Mouse (Mus musculus): ENCODE results near the gene Ube2b.

Gene Ube2b

GRCm38 (mm10) chr11:52000290-52000962, at the start of gene Ube2b:
Ube2b (minus strand) TSS chr11:52000762.
- DNase-seq (ENCODE audit: low read depth, low spot score), result peak; percentile 99

- peak; percentile 66 for DNase-seq (ENCODE audit: low read depth, low spot score)
Measured at GRCm38 (mm10) chr11:52046446-52047165, 46.0 kb upstream of the Ube2b start.

GRCm38 (mm10) chr11:52044156-52044555, 43.6 kb upstream of the Ube2b start:
- no peak for DNase-seq (ENCODE audit: low read depth, low spot score)

- DNase-seq (ENCODE audit: low read depth, low spot score), result peak; percentile 34
Measured at GRCm38 (mm10) chr11:52043224-52043623, 42.7 kb upstream of the Ube2b start.

- DNase-seq (ENCODE audit: low read depth, low spot score), result no peak
Measured at GRCm38 (mm10) chr11:52037659-52038058, 37.1 kb upstream of the Ube2b start.

- DNase-seq (ENCODE audit: low read depth, low spot score), result peak; percentile 23
Measured at GRCm38 (mm10) chr11:52035905-52036304, 35.3 kb upstream of the Ube2b start.

- DNase-seq (ENCODE audit: low read depth, low spot score), result peak; percentile 53
Measured at GRCm38 (mm10) chr11:52033953-52034352, 33.4 kb upstream of the Ube2b start.

- no peak for DNase-seq (ENCODE audit: low read depth, low spot score)
Measured at GRCm38 (mm10) chr11:52032356-52032755, 31.8 kb upstream of the Ube2b start.

- no peak for DNase-seq (ENCODE audit: low read depth, low spot score)
Measured at GRCm38 (mm10) chr11:52018217-52018616, 17.7 kb upstream of the Ube2b start.

GRCm38 (mm10) chr11:52011541-52011940, 11.0 kb upstream of the Ube2b start:
- DNase-seq (ENCODE audit: low read depth, low spot score), result no peak

- no peak for DNase-seq (ENCODE audit: low read depth, low spot score)
Measured at GRCm38 (mm10) chr11:52011011-52011410, 10.4 kb upstream of the Ube2b start.

- DNase-seq (ENCODE audit: low read depth, low spot score), result no peak
Measured at GRCm38 (mm10) chr11:52005586-52005985, 5.0 kb upstream of the Ube2b start.

- DNase-seq (ENCODE audit: low read depth, low spot score), result peak; percentile 97
Measured at GRCm38 (mm10) chr11:52003772-52004528, 3.4 kb upstream of the Ube2b start, which contains the start of gene Cdkl3. Cdkl3 (plus strand) TSS chr11:52004221.

- no peak for DNase-seq (ENCODE audit: low read depth, low spot score)
Measured at GRCm38 (mm10) chr11:52003505-52003771, 2.9 kb upstream of the Ube2b start.

GRCm38 (mm10) chr11:52002842-52003504, 2.4 kb upstream of the Ube2b start:
- no peak for DNase-seq (ENCODE audit: low read depth, low spot score)

- DNase-seq (ENCODE audit: low read depth, low spot score), result no peak
Measured at GRCm38 (mm10) chr11:52001861-52002260, 1.3 kb upstream of the Ube2b start.

GRCm38 (mm10) chr11:52001341-52001740, 779 bp upstream of the Ube2b start:
- no peak for DNase-seq (ENCODE audit: low read depth, low spot score)

GRCm38 (mm10) chr11:51999611-52000289, 812 bp downstream of the Ube2b start:
- DNase-seq (ENCODE audit: low read depth, low spot score), result peak; percentile 74

GRCm38 (mm10) chr11:51971644-51972043, 28.9 kb downstream of the Ube2b start:
- DNase-seq (ENCODE audit: low read depth, low spot score), result no peak

- DNase-seq (ENCODE audit: low read depth, low spot score), result no peak
Measured at GRCm38 (mm10) chr11:51969511-51969910, 31.1 kb downstream of the Ube2b start.

- DNase-seq (ENCODE audit: low read depth, low spot score), result no peak
Measured at GRCm38 (mm10) chr11:51968896-51969295, 31.7 kb downstream of the Ube2b start.

Measured in 3T3-L1 (cell line).